Mouse (Mus musculus) midbrain, embryonic 14.5 days (tissue): ENCODE data around the gene Prrg2. TPM values are rescaled to one million over a fixed set of nuclear protein-coding genes. Genes with fewer than 3 reads are reported as not detected.

Experiments used
- ATAC-seq: fragments of 200-750 bp; cut with Nextera tagmentation; 2 replicates; pipeline ENCODE4 v1.8.0; 2017; ENCODE audit warnings: moderate number of reproducible peaks, moderate library complexity; ENCODE audit not compliant: low FRiP score, low TSS enrichment
- DNase-seq: peaks from one replicate; pipeline ENCODE4 v3.0.0-alpha.2; 2015
- H3K27ac ChIP-seq: fragments of 300-500 bp; sonication (generic); replicated peaks from 2 replicates; pipeline ENCODE4 v1.5.1; 2014; ENCODE audit warnings: mild to moderate bottlenecking, low read depth, low read length, moderate library complexity
- H3K27me3 ChIP-seq: fragments of 300-500 bp; sonication (generic); 2 replicates; pipeline ENCODE4 v1.6.1; 2014; ENCODE audit warnings: low read length, control low read depth, mixed read lengths; ENCODE audit not compliant: control insufficient read depth, insufficient read depth
- H3K36me3 ChIP-seq: fragments of 300-500 bp; sonication (generic); 2 replicates; pipeline ENCODE4 v1.6.1; 2014; ENCODE audit warnings: low read length, control low read depth; ENCODE audit not compliant: control insufficient read depth, insufficient read depth
- H3K4me1 ChIP-seq: fragments of 300-500 bp; sonication (generic); 2 replicates; pipeline ENCODE4 v1.6.1; 2014; ENCODE audit warnings: mild to moderate bottlenecking, antibody characterized with exemption, low read length, control low read depth; ENCODE audit not compliant: control insufficient read depth, insufficient read depth
- H3K4me2 ChIP-seq: fragments of 300-500 bp; sonication (generic); 2 replicates; pipeline ENCODE4 v1.6.1; 2014; ENCODE audit warnings: mild to moderate bottlenecking, low read length, moderate library complexity
- H3K4me3 ChIP-seq: fragments of 300-500 bp; sonication (generic); replicated peaks from 2 replicates; pipeline ENCODE4 v1.5.1; 2014; ENCODE audit warnings: low read depth, low read length
- H3K9ac ChIP-seq: fragments of 300-500 bp; sonication (generic); replicated peaks from 2 replicates; pipeline ENCODE4 v1.6.1; 2014; ENCODE audit warnings: mild to moderate bottlenecking, low read length, moderate library complexity
- H3K9me3 ChIP-seq: fragments of 300-500 bp; sonication (generic); 2 replicates; pipeline ENCODE4 v1.6.1; 2016; ENCODE audit warnings: low read length, control low read depth, mixed read lengths; ENCODE audit not compliant: control insufficient read depth
- WGBS: fragments of 180-500 bp; shearing (Covaris S2); extraction: QIAGEN DNeasy Blood & Tissue Kit; methylation state at CpG from one replicate; pipeline ENCODE4 v1.1.7; 2014; 5-methylcytosine and 5-hydroxymethylcytosine counted together
- microRNA-seq: library from miRNA; unstranded; fragments of <30 nt; microRNA quantifications from one replicate; pipeline ENCODE4, GENCODE M21; 2016
- polyA plus RNA-seq: library from polyadenylated mRNA; unstranded; fragments of >200 nt; fragmentation: Nextera tagmentation; extraction: Ambion mirVana; gene quantifications from 2 replicates; pipeline ENCODE4 v1.2.1, GENCODE M21; 2014

Gene Prrg2
- polyA plus RNA-seq, 1 experiment from 2014 or later = 12.2 TPM

- no peaks in the 10 kb centered on the region for H3K27me3 ChIP-seq
- H3K27ac ChIP-seq = no peak overlapping the region
- H3K4me3 ChIP-seq = no peak overlapping the region
- WGBS = 96% methylated on average over 29 of the region's 29 CpGs
- H3K4me2 ChIP-seq = no peak overlapping the region
- H3K9me3 ChIP-seq = no peaks in the 10 kb centered on the region
- peaks cover 96% of the 10 kb centered on the region for H3K36me3 ChIP-seq
- no peaks in the 10 kb centered on the region for H3K4me1 ChIP-seq
- no peak for ATAC-seq
- no peak for DNase-seq
- no peak overlapping the region for H3K9ac ChIP-seq
Observed at GRCm38 (mm10) chr7:45007141-45007540, 55.3 kb downstream of the Prrg2 start.

GRCm38 (mm10) chr7:45006503-45006902 lies 56.0 kb downstream of the Prrg2 start:
- Histone ChIP-seq H3K4me1 (no peaks in the 10 kb centered on the region), H3K27me3 (no peaks in the 10 kb centered on the region), H3K9ac (no peak overlapping the region), H3K9me3 (no peaks in the 10 kb centered on the region), H3K4me3 (no peak overlapping the region), H3K4me2 (no peak overlapping the region), H3K36me3 (peaks cover 96% of the 10 kb centered on the region), H3K27ac (no peak overlapping the region)
- DNase-seq = no peak
- ATAC-seq = no peak
- WGBS = 96% methylated on average over 12 of the region's 12 CpGs

GRCm38 (mm10) chr7:45005321-45005992 lies 57.0 kb downstream of the Prrg2 start:
- Histone ChIP-seq H3K9ac (no peak overlapping the region), H3K27ac (no peak overlapping the region), H3K4me3 (no peak overlapping the region), H3K4me2 (no peak overlapping the region), H3K9me3 (no peaks in the 10 kb centered on the region), H3K4me1 (no peaks in the 10 kb centered on the region), H3K27me3 (no peaks in the 10 kb centered on the region), H3K36me3 (peaks cover 99% of the 10 kb centered on the region)
- WGBS = 92% methylated on average over 6 of the region's 6 CpGs
- DNase-seq (no peak), ATAC-seq (no peak)

GRCm38 (mm10) chr7:45004546-45004945 lies 57.9 kb downstream of the Prrg2 start:
- ATAC-seq = no peak
- no peak for DNase-seq
- WGBS = 91% methylated on average over 3 of the region's 3 CpGs

More at GRCm38 (mm10) chr7:45004546-45004945, 57.9 kb downstream of the Prrg2 start:
- no peak overlapping the region for H3K27ac ChIP-seq
- H3K9ac ChIP-seq = no peak overlapping the region
- no peaks in the 10 kb centered on the region for H3K4me1 ChIP-seq
- H3K4me2 ChIP-seq = no peak overlapping the region
- H3K4me3 ChIP-seq = no peak overlapping the region
- no peaks in the 10 kb centered on the region for H3K9me3 ChIP-seq
- peaks cover 99% of the 10 kb centered on the region for H3K36me3 ChIP-seq
- no peaks in the 10 kb centered on the region for H3K27me3 ChIP-seq

Small RNA genes within 50 kb of the gene (microRNA-seq; reads per million reads assigned to microRNA genes)
- 0.59 reads per million for gene Mir7054

Other genes starting within 250 kb of the Prrg2 start
- 29.1 and 35.2 TPM in 2 replicates for gene Nup62, start 246.6 kb downstream of the Prrg2 start, polyA plus RNA-seq
- 0.97 and 1.4 TPM in 2 replicates for gene Il4i1, start 246.3 kb downstream of the Prrg2 start, polyA plus RNA-seq
- gene Atf5, start 246.0 kb downstream of the Prrg2 start, polyA plus RNA-seq = 2.2 and 2.8 TPM in 2 replicates
- gene Akt1s1, start 213.7 kb downstream of the Prrg2 start, polyA plus RNA-seq = 61.9 and 63.7 TPM in 2 replicates
- 107 and 122 TPM in 2 replicates for gene Tbc1d17, start 213.6 kb downstream of the Prrg2 start, polyA plus RNA-seq
- gene Pnkp, start 205.5 kb downstream of the Prrg2 start, polyA plus RNA-seq = 28.8 and 30.4 TPM in 2 replicates
- gene Ptov1, start 192.9 kb downstream of the Prrg2 start, polyA plus RNA-seq = 480 and 508 TPM in 2 replicates
- 114 and 128 TPM in 2 replicates for gene Med25, start 170.0 kb downstream of the Prrg2 start, polyA plus RNA-seq
- gene Fuz, start 166.6 kb downstream of the Prrg2 start, polyA plus RNA-seq = 16.7 and 17.2 TPM in 2 replicates
- gene Ap2a1, start 133.2 kb downstream of the Prrg2 start, polyA plus RNA-seq = 124 and 133 TPM in 2 replicates
- gene Tsks, start 119.5 kb downstream of the Prrg2 start, polyA plus RNA-seq = not detected in 2 replicates
- 50.1 and 52.3 TPM in 2 replicates for gene Cpt1c, start 87.8 kb downstream of the Prrg2 start, polyA plus RNA-seq
- gene Prmt1, start 76.1 kb downstream of the Prrg2 start, polyA plus RNA-seq = 236 and 281 TPM in 2 replicates
- gene Irf3, start 65.0 kb downstream of the Prrg2 start, polyA plus RNA-seq = 46.7 and 54.0 TPM in 2 replicates
- 11.8 and 15.4 TPM in 2 replicates for gene Bcl2l12, start 64.0 kb downstream of the Prrg2 start, polyA plus RNA-seq
- gene Scaf1, start 46.3 kb downstream of the Prrg2 start, polyA plus RNA-seq = 60.6 and 61.2 TPM in 2 replicates
- gene Rras, start 44.7 kb downstream of the Prrg2 start, polyA plus RNA-seq = 9.7 and 13.2 TPM in 2 replicates
- gene Prr12, start 9.8 kb downstream of the Prrg2 start, polyA plus RNA-seq = 19.5 and 21.4 TPM in 2 replicates
- 55.3 and 65.9 TPM in 2 replicates for gene Nosip, start 248 bp downstream of the Prrg2 start, polyA plus RNA-seq
- 31.2 and 59.3 TPM in 2 replicates for gene Rcn3, start 29.5 kb upstream of the Prrg2 start, polyA plus RNA-seq
- 4.8 and 21.8 TPM in 2 replicates for gene Fcgrt, start 41.2 kb upstream of the Prrg2 start, polyA plus RNA-seq
- 915 and 960 TPM in 2 replicates for gene Rps11, start 61.8 kb upstream of the Prrg2 start, polyA plus RNA-seq
- 746 and 846 TPM in 2 replicates for gene Rpl13a, start 66.1 kb upstream of the Prrg2 start, polyA plus RNA-seq
- gene Gm45713, start 73.6 kb upstream of the Prrg2 start, polyA plus RNA-seq = 0.53 TPM in 1 of 2 replicates, not detected in the other
- gene Flt3l, start 73.8 kb upstream of the Prrg2 start, polyA plus RNA-seq = 0.50 and 1.4 TPM in 2 replicates
- gene Pih1d1, start 91.6 kb upstream of the Prrg2 start, polyA plus RNA-seq = 92.8 and 96.2 TPM in 2 replicates
- 21.2 and 24.1 TPM in 2 replicates for gene Aldh16a1, start 91.9 kb upstream of the Prrg2 start, polyA plus RNA-seq
- gene Slc17a7, start 101.3 kb upstream of the Prrg2 start, polyA plus RNA-seq = 0.39 and 0.62 TPM in 2 replicates
- not detected in 2 replicates for gene Gfy, start 116.9 kb upstream of the Prrg2 start, polyA plus RNA-seq
- 0.68 and 1.4 TPM in 2 replicates for gene Pth2, start 118.3 kb upstream of the Prrg2 start, polyA plus RNA-seq
- gene Ccdc155, start 142.2 kb upstream of the Prrg2 start, polyA plus RNA-seq = 0.33 and 0.34 TPM in 2 replicates
- 2.4 and 2.7 TPM in 2 replicates for gene Dkkl1, start 149.5 kb upstream of the Prrg2 start, polyA plus RNA-seq
- gene Tead2, start 153.1 kb upstream of the Prrg2 start, polyA plus RNA-seq = 38.4 and 59.7 TPM in 2 replicates
- 0.76 and 1.0 TPM in 2 replicates for gene Cd37, start 176.4 kb upstream of the Prrg2 start, polyA plus RNA-seq
- 0.16 and 0.54 TPM in 2 replicates for gene Slc6a16, start 178.4 kb upstream of the Prrg2 start, polyA plus RNA-seq
- not detected in 2 replicates for gene Slc6a21, start 214.8 kb upstream of the Prrg2 start, polyA plus RNA-seq